Mouse (Mus musculus) lung, postnatal 0 days (tissue): ENCODE measurements at regions not wholly inside any gene's neighbourhood (a gene's known extent, or its start where the extent isn't known, plus 50 kb on each side); places are given as distances from the start of the nearest gene placed in this dataset.
A peak's percentile ranks its signal among the peaks of the same experiment; 100 is the strongest.

Source experiments
- ATAC-seq: fragments of 200-750 bp; cut with Nextera tagmentation; 2 replicates; pipeline ENCODE4 v1.8.0; 2017; ENCODE audit warnings: moderate library complexity
- DNase-seq: peaks from one replicate; pipeline ENCODE4 v3.0.0-alpha.2; 2016; ENCODE audit warnings: low spot score
- H3K27ac ChIP-seq: fragments of 300-500 bp; sonication (generic); 2 replicates; pipeline ENCODE4 v1.5.1; 2014; ENCODE audit warnings: antibody characterized with exemption, mild to moderate bottlenecking, low read length, mixed read lengths
- H3K27me3 ChIP-seq: fragments of 300-500 bp; sonication (generic); replicated peaks from 2 replicates; pipeline ENCODE4 v1.6.1; 2014; ENCODE audit warnings: low read length, mixed read lengths; ENCODE audit not compliant: insufficient read depth
- H3K36me3 ChIP-seq: fragments of 300-500 bp; sonication (generic); 2 replicates; pipeline ENCODE4 v1.6.1; 2014; ENCODE audit warnings: low read length, mixed read lengths; ENCODE audit not compliant: insufficient read depth
- H3K4me1 ChIP-seq: fragments of 300-500 bp; sonication (generic); 2 replicates; pipeline ENCODE4 v1.6.1; 2014; ENCODE audit warnings: antibody characterized with exemption, low read depth, low read length, mixed read lengths; ENCODE audit not compliant: insufficient read depth
- H3K4me2 ChIP-seq: fragments of 300-500 bp; sonication (generic); replicated peaks from 2 replicates; pipeline ENCODE4 v1.6.1; 2014; ENCODE audit warnings: low read depth, mild to moderate bottlenecking, low read length, moderate library complexity, mixed read lengths
- H3K4me3 ChIP-seq: fragments of 300-500 bp; sonication (generic); 2 replicates; pipeline ENCODE4 v1.5.1; 2014; ENCODE audit warnings: low read depth, low read length
- H3K9ac ChIP-seq: fragments of 300-500 bp; sonication (generic); replicated peaks from 2 replicates; pipeline ENCODE4 v1.6.1; 2014; ENCODE audit warnings: low read depth, mild to moderate bottlenecking
- H3K9me3 ChIP-seq: fragments of 300-500 bp; sonication (generic); 2 replicates; pipeline ENCODE4 v1.6.1; 2016; ENCODE audit warnings: low read length, mixed read lengths
- CTCF ChIP-seq: IDR thresholded peaks from 2 replicates; pipeline ENCODE4 v1.5.1; 2016; ENCODE audit warnings: antibody characterized with exemption, mild to moderate bottlenecking
- EP300 ChIP-seq: IDR thresholded peaks from 2 replicates; pipeline ENCODE4 v1.6.1; 2016; ENCODE audit warnings: antibody characterized with exemption, mild to moderate bottlenecking, control low read depth
- WGBS: fragments of 180-500 bp; shearing (Covaris S2); extraction: QIAGEN DNeasy Blood & Tissue Kit; methylation state at CpG from one replicate; pipeline ENCODE4 v1.1.7; 2014; 5-methylcytosine and 5-hydroxymethylcytosine counted together

DNA sequence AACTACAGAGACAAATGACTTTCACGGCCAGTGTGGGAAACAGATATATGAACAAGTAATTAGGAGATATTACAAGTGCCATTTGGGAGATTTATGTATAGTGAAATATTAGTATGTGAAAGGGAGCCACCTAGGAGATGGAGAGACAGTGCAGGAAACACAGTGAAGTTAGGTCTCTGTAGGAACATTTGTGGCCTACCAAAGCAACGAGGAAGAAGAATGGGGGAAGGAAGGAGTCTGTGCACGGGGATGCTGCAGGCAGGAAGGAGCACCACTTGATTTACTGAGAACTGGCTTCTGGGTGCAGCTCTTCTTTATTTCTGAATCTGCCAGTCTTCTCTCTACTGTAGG lies 147.0 kb upstream of the Nrip1 start:
- DNase-seq: no peak
- H3K36me3 ChIP-seq: no peaks in the 10 kb centered on the region
- H3K27me3 ChIP-seq: no peaks in the 10 kb centered on the region
- no peak overlapping the region for H3K9ac ChIP-seq
- no peak overlapping the region for H3K27ac ChIP-seq
- TF ChIP-seq CTCF (no peak), EP300 (no peak)
- no peaks in the 10 kb centered on the region for H3K9me3 ChIP-seq
- WGBS: 78% methylated on average over 3 of the region's 3 CpGs
- no peak overlapping the region for H3K4me3 ChIP-seq
- no peaks in the 10 kb centered on the region for H3K4me1 ChIP-seq
- H3K4me2 ChIP-seq: no peak overlapping the region
- ATAC-seq: no peak

DNA sequence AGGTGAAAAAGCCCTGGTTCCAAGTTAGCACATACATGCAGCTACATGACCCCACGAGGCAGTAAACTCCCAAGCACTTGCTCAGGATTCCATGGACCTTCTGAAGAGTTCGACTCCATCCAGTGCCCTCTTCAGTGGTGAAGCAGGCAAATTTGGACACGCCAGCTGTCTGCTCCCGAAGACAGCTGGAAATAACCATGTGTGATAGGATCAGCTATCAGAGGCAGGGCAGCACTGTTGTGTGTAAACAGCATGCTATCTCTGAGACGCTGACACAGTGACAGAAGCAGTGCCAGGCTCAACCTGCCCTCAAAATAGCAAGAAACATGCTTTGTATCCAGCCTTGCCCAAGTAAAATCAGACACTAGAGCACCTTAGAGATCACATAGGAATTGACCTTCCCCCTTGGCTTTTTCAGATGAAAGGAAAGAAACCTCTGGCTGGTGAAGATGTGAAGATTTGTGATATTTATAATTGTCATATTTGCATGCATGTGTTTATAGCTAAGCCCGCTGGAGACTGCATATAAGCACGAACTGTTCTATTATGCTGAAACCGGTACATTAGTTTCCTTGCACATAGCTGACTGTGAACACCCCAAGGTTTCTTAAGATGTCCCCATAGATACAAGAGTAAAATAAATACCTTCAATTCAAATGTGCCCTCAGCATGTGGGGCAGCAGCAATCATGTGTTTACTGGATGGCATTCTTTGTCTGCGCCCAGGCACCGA lies 146.4 kb upstream of the Nrip1 start:
- Histone ChIP-seq H3K4me3 (no peak overlapping the region), H3K27ac (no peak overlapping the region), H3K27me3 (no peaks in the 10 kb centered on the region), H3K9me3 (no peaks in the 10 kb centered on the region), H3K9ac (no peak overlapping the region), H3K4me2 (no peak overlapping the region), H3K36me3 (no peaks in the 10 kb centered on the region), H3K4me1 (no peaks in the 10 kb centered on the region)
- no peak for DNase-seq
- no peak for TF ChIP-seq CTCF
- no peak for TF ChIP-seq EP300
- no peak for ATAC-seq
- WGBS: 78% methylated on average over 10 of the region's 10 CpGs

DNA sequence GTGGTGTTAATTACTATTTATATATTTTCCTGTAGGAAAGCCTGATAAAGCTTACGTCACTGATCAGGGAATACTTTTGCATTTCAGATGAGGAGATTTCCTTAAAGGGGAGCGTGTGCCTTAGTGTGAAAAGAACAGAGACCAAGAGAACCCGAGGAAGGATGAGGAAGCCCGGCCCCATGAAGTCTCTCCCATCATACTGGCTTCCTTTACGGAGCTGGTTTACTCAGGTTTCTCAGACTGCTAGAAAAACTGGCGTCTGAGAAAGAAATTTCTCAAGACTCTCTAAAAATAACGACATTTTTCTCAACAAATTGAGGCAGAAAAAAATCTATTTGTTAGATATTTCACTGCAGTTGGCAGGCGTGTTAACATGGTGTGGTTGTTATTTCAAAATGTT lies 137.2 kb upstream of the Nrip1 start:
- Histone ChIP-seq H3K36me3 (no peaks in the 10 kb centered on the region), H3K4me1 (no peaks in the 10 kb centered on the region), H3K27ac (no peak overlapping the region), H3K4me2 (0 out of 2 replicates have a peak overlapping the region, but pooled peaks have one; percentile 14), H3K27me3 (no peaks in the 10 kb centered on the region), H3K4me3 (no peak overlapping the region), H3K9me3 (no peaks in the 10 kb centered on the region), H3K9ac (no peak overlapping the region)
- no peak for TF ChIP-seq EP300
- no peak for TF ChIP-seq CTCF
- WGBS: 22% methylated on average over 8 of the region's 8 CpGs
- ATAC-seq: 0 out of 2 replicates have a peak, but pooled peaks have one; percentile 8
- peak; percentile 42 for DNase-seq

DNA sequence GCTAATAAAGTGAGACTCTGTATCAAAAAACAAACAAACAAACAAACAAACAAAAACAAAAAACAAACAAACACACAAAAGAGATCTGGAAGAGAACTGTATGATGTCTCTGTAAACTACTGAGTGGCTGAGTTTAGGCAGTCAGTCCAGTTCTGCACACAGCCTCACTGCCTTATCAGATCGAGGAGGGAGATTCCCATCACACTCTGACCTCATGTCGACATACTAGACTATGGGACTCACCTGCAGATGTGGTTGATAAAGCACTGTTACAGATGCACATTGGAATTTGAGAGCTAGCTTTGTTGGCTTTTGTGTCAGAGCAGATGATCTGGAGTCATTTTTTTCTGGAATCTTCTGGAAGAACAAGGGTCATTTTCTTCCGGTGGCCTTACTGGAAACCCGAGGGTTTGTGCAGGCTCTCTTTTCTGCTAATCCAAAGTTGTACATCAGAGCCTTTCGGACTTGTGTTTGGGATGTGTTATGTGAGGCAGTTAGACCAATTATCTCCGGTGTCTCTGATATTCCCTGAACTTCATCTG lies 135.6 kb upstream of the Nrip1 start:
- DNase-seq: no peak
- ATAC-seq: no peak

DNA sequence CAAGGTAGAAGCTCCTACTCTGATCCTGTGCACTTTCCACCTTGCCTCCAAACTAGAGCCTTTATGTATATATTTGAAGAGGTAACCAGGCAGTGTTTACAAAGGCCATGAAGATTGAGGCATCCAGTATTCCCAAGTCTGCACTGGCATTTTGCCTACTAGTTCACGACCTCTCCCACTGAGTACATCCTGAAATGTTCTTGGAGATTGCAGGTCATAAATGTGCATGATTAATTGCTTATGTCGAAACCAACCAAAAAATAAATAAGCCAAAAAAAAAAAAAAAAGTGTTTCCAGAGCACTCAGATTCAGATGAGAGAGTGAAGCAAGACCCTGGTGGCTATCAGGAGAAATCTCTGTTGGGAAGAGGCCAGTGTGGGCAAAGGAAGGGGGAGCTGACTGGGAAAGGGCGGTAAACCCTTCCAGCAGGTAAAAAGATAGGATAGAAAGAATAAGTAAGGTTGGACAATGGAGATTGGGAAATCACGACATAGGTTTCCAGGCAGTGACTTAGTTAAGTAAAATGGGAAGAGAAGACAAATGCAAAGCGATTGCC lies 133.6 kb upstream of the Nrip1 start:
- H3K9me3 ChIP-seq: no peaks in the 10 kb centered on the region
- no peak overlapping the region for H3K9ac ChIP-seq
- TF ChIP-seq EP300 (peak; percentile 67), CTCF (0 out of 2 replicates have a peak, but pooled peaks have one; percentile 6)
- H3K36me3 ChIP-seq: no peaks in the 10 kb centered on the region
- no peak overlapping the region for H3K4me2 ChIP-seq
- no peak overlapping the region for H3K4me3 ChIP-seq
- no peak overlapping the region for H3K27ac ChIP-seq
- ATAC-seq: peak; percentile 71
- peak; percentile 64 for DNase-seq
- no peaks in the 10 kb centered on the region for H3K27me3 ChIP-seq
- WGBS: 45% methylated on average over 5 of the region's 5 CpGs
- H3K4me1 ChIP-seq: no peaks in the 10 kb centered on the region

More for the DNA sequence above, 135.6 kb upstream of the Nrip1 start:
- no peak for TF ChIP-seq EP300
- no peak for TF ChIP-seq CTCF
- Histone ChIP-seq H3K9ac (no peak overlapping the region), H3K27me3 (no peaks in the 10 kb centered on the region), H3K9me3 (no peaks in the 10 kb centered on the region), H3K4me1 (no peaks in the 10 kb centered on the region), H3K4me2 (no peak overlapping the region), H3K4me3 (no peak overlapping the region), H3K27ac (no peak overlapping the region), H3K36me3 (no peaks in the 10 kb centered on the region)
- 72% methylated on average over 6 of the region's 6 CpGs for WGBS

DNA sequence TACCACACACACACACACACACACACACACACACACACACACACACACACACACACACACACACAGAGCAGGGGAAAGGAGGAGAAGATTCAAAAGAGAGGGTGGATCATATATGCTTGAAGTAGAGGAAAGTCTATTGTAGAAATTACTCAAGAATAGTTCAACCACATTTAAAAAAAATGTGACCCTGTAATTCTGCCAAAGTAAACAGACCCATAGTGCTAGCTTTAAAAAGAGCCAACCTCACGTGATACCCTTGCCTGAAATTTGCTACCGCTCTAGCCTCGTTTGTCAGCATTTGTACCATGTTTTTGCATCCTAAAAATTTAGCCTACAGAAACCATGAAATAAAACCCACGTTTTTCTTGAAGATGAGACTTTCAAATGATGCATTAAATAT lies 132.6 kb upstream of the Nrip1 start:
- Histone ChIP-seq H3K4me2 (no peak overlapping the region), H3K36me3 (no peaks in the 10 kb centered on the region), H3K27me3 (no peaks in the 10 kb centered on the region), H3K4me1 (no peaks in the 10 kb centered on the region), H3K27ac (no peak overlapping the region), H3K9ac (no peak overlapping the region), H3K9me3 (no peaks in the 10 kb centered on the region), H3K4me3 (no peak overlapping the region)
- TF ChIP-seq CTCF (no peak), EP300 (peak; percentile 58; the same call in 1 of the 2 replicates)
- peak; percentile 84 for DNase-seq
- 34% methylated on average over 4 of the region's 4 CpGs for WGBS
- ATAC-seq: peak; percentile 67
